Mouse (Mus musculus): ENCODE results near the gene Zfp523. TPM values are rescaled to one million over a fixed set of nuclear protein-coding genes. Genes with fewer than 3 reads are reported as not detected.
A peak's percentile ranks its signal among the peaks of the same experiment; 100 is the strongest.

Zfp523 gene
- total and polyA plus RNA-seq, 3 experiments: 29.5 to 53.0 TPM; not detected in 1

- TF ChIP-seq JUND (IDR thresholded peaks at IDR 0.05; ENCODE audit: low read depth, low read length): no peak
- TF ChIP-seq NRF1 (IDR thresholded peaks at IDR 0.05; ENCODE audit: insufficient read depth, low read depth, low read length, poor library complexity, severe bottlenecking): no peak
- no peak for TF ChIP-seq E2F4 (IDR thresholded peaks at IDR 0.05; ENCODE audit: borderline replicate concordance, low read depth, low read length)
- TF ChIP-seq MAX (IDR thresholded peaks at IDR 0.05; ENCODE audit: low read length): peak; percentile 44; the same call in 1 of the 2 replicates
- peak; percentile 70; the same call in 1 of the 2 replicates for TF ChIP-seq ELF1 (IDR thresholded peaks at IDR 0.05; ENCODE audit: low read depth, low read length)
- TF ChIP-seq RAD21 (IDR thresholded peaks at IDR 0.05; ENCODE audit: low read depth, low read length): peak; percentile 57
- peak; percentile 72 for TF ChIP-seq ETS1 (IDR thresholded peaks at IDR 0.05; ENCODE audit: low read depth, low read length)
- no peak for TF ChIP-seq CHD2 (IDR thresholded peaks at IDR 0.05; ENCODE audit: low read length)
- TF ChIP-seq MAZ (IDR thresholded peaks at IDR 0.05; ENCODE audit: low read depth, low read length): peak; percentile 58; the same call in 1 of the 2 replicates
- TF ChIP-seq EP300 (IDR thresholded peaks at IDR 0.05; ENCODE audit: low read depth in 1 of 2, low read length in 2 of 2): no peak
- no peak for TF ChIP-seq USF2 (IDR thresholded peaks at IDR 0.05; ENCODE audit: borderline replicate concordance in 1 of 2, insufficient read depth in 1 of 2, low read depth in 1 of 2, low read length in 2 of 2)
- no peak for TF ChIP-seq KAT2A (conservative IDR thresholded peaks at IDR 0.05; ENCODE audit: low read depth, low read length)
Observed at GRCm38 (mm10) chr17:28232475-28233060, 55.6 kb downstream of the Zfp523 start, which contains the start of gene Ppard (continued).

- Histone ChIP-seq H3K9me3 (replicated peaks; ENCODE audit: insufficient read depth, low read length) (no peaks in the 10 kb centered on the region), H3K27ac (ENCODE audit: control insufficient read depth, low read depth, low read length) (peak overlapping the region; percentile 40), H3K4me1 (ENCODE audit: control insufficient read depth in 1 of 2, insufficient read depth in 2 of 2, low read length in 2 of 2) (peaks cover 4 to 28% of the 10 kb centered on the region in 2 experiments; a peak in 3 of 4 replicates), H3K9ac (ENCODE audit: control insufficient read depth, low read depth, low read length, poor library complexity, severe bottlenecking) (peak overlapping the region; percentile 87), H3K36me3 (ENCODE audit: control insufficient read depth in 1 of 2, insufficient read depth in 2 of 2, low read length in 2 of 2) (peaks cover 0 to 17% of the 10 kb centered on the region in 2 experiments; a peak in 3 of 4 replicates), H3K27me3 (ENCODE audit: control insufficient read depth in 1 of 2, insufficient read depth in 2 of 2, low read length in 2 of 2) (no peaks in the 10 kb centered on the region), H3K4me3 (ENCODE audit: control insufficient read depth in 1 of 2, insufficient read depth in 1 of 2, low read depth in 2 of 2, low read length in 2 of 2) (peak overlapping the region; percentile 83 to 89), H3K79me2 (ENCODE audit: control insufficient read depth, insufficient read depth, low read length, poor library complexity) (peaks cover 7% of the 10 kb centered on the region)
- peak; percentile 91 for DNase-seq (ENCODE audit: low read depth, low spot score)
- TF ChIP-seq SIN3A (IDR thresholded peaks at IDR 0.05; ENCODE audit: low read length) (peak; percentile 31; the same call in 1 of the 2 replicates), RCOR1 (IDR thresholded peaks at IDR 0.05; ENCODE audit: low read depth, low read length) (peak; percentile 78), MXI1 (IDR thresholded peaks at IDR 0.05; ENCODE audit: low read depth, low read length) (peak; percentile 21; the same call in 1 of the 2 replicates), EP300 (IDR thresholded peaks at IDR 0.05; ENCODE audit: low read depth in 1 of 2, low read length in 2 of 2) (peak; percentile 36 to 50; a peak in 3 of 4 replicates), ETS1 (IDR thresholded peaks at IDR 0.05; ENCODE audit: low read depth, low read length) (peak; percentile 33; the same call in 1 of the 2 replicates), UBTF (IDR thresholded peaks at IDR 0.05; ENCODE audit: borderline replicate concordance, insufficient read depth, low read depth, low read length) (0 out of 2 replicates have a peak, but pooled peaks have one; percentile 9), CHD1 (IDR thresholded peaks at IDR 0.05; ENCODE audit: low read depth, low read length) (no peak), MEF2A (IDR thresholded peaks at IDR 0.05; ENCODE audit: extremely low read depth, insufficient replicate concordance, low read depth, low read length, poor library complexity, severe bottlenecking) (no peak), CTCF (IDR thresholded peaks at IDR 0.05 in 2 of 3, conservative IDR thresholded peaks at IDR 0.05 in 1 of 3; ENCODE audit: control insufficient read depth in 1 of 3, insufficient read depth in 1 of 3, low read depth in 2 of 3, low read length in 3 of 3, poor library complexity in 1 of 3, severe bottlenecking in 1 of 3) (no peak), SMC3 (IDR thresholded peaks at IDR 0.05; ENCODE audit: low read depth, low read length) (no peak), HCFC1 (IDR thresholded peaks at IDR 0.05; ENCODE audit: low read depth, low read length) (no peak)
Observed at GRCm38 (mm10) chr17:28233091-28233731, 56.3 kb downstream of the Zfp523 start.
